Mouse (Mus musculus): ENCODE results near the gene Wdr54. TPM values are rescaled to one million over a fixed set of nuclear protein-coding genes. Genes with fewer than 3 reads are reported as not detected.
A peak's percentile ranks its signal among the peaks of the same experiment; 100 is the strongest.

Gene Wdr54
- polyA plus RNA-seq, 2 experiments, result 0.32 to 0.44 TPM

DNA sequence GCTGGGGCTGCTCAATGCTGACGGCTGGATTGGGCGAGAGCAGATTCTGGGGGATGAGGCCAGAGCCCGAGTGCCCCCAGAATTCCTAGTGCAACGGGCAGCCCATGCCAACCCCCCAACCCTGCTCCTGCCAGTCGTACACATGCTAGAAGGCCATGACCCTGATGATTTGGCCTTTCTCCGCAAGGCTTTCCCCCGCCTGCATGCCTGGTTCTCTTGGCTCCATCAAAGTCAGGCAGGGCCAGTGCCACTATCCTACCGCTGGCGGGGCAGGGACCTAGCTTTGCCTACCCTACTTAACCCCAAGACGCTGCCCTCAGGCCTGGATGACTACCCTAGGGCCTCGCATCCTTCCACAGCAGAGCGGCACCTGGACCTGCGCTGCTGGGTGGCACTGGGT is 38.6 kb downstream of the Wdr54 start:
- Histone ChIP-seq H3K4me3 (ENCODE audit: insufficient read depth in 1 of 2, low read depth in 2 of 2, low read length in 2 of 2) (no peak overlapping the region), H3K9ac (replicated peaks) (no peak overlapping the region), H3K36me3 (replicated peaks; ENCODE audit: control insufficient read depth, insufficient read depth, low read depth) (peaks cover 4% of the 10 kb centered on the region), H3K9me3 (ENCODE audit: control insufficient read depth, low read length) (no peaks in the 10 kb centered on the region), H3K27ac (no peak overlapping the region), H3K4me1 (replicated peaks; ENCODE audit: control insufficient read depth in 2 of 2, insufficient read depth in 2 of 2, low read length in 1 of 2) (peaks cover 18 to 24% of the 10 kb centered on the region in 2 experiments), H3K27me3 (ENCODE audit: control insufficient read depth, insufficient read depth, low read length) (no peaks in the 10 kb centered on the region), H3K4me2 (ENCODE audit: low read depth) (no peak overlapping the region)
- WGBS (ENCODE audit: insufficient replicate concordance), result 84% methylated on average over 13 of the region's 13 CpGs
- TF ChIP-seq CTCF (IDR thresholded peaks at IDR 0.05; ENCODE audit: low read depth) (no peak), EP300 (IDR thresholded peaks at IDR 0.05; ENCODE audit: low read depth) (no peak)
- DNase-seq (ENCODE audit: low read depth in 3 of 3, low spot score in 3 of 3) (no peak), ATAC-seq (ENCODE audit: insufficient read depth) (no peak)

DNA sequence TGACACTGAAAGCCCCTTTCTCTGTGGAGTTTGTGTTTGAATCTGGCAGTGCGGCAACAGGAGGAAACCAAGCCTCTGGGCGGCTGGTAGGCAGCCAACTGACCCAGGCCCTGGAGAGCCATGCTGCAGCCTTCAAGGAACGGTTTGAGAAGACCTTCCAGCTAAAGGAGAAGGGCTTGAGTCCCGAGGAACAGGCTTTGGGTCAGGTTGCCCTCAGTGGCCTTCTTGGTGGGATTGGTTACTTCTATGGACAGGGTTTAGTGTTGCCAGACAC is 39.1 kb downstream of the Wdr54 start:
- ATAC-seq (ENCODE audit: insufficient read depth) (no peak), DNase-seq (ENCODE audit: low read depth in 3 of 3, low spot score in 3 of 3) (no peak)
- no peaks in the 10 kb centered on the region for H3K27me3 ChIP-seq (ENCODE audit: control insufficient read depth, insufficient read depth, low read length)
- peak overlapping the region; percentile 95; the same call in 1 of the 2 replicates for H3K4me2 ChIP-seq (ENCODE audit: low read depth)
- H3K36me3 ChIP-seq (replicated peaks; ENCODE audit: control insufficient read depth, insufficient read depth, low read depth), result peaks cover 4% of the 10 kb centered on the region
- WGBS (ENCODE audit: insufficient replicate concordance), result 76% methylated on average over 4 of the region's 4 CpGs
- no peak overlapping the region for H3K27ac ChIP-seq
- no peak overlapping the region for H3K9ac ChIP-seq (replicated peaks)
- no peak overlapping the region for H3K4me3 ChIP-seq (ENCODE audit: insufficient read depth in 1 of 2, low read depth in 2 of 2, low read length in 2 of 2)
- H3K9me3 ChIP-seq (ENCODE audit: control insufficient read depth, low read length), result no peaks in the 10 kb centered on the region
- TF ChIP-seq EP300 (IDR thresholded peaks at IDR 0.05; ENCODE audit: low read depth) (no peak), CTCF (IDR thresholded peaks at IDR 0.05; ENCODE audit: low read depth) (no peak)
- peaks cover 17 to 20% of the 10 kb centered on the region in 2 experiments for H3K4me1 ChIP-seq (replicated peaks; ENCODE audit: control insufficient read depth in 2 of 2, insufficient read depth in 2 of 2, low read length in 1 of 2)

DNA sequence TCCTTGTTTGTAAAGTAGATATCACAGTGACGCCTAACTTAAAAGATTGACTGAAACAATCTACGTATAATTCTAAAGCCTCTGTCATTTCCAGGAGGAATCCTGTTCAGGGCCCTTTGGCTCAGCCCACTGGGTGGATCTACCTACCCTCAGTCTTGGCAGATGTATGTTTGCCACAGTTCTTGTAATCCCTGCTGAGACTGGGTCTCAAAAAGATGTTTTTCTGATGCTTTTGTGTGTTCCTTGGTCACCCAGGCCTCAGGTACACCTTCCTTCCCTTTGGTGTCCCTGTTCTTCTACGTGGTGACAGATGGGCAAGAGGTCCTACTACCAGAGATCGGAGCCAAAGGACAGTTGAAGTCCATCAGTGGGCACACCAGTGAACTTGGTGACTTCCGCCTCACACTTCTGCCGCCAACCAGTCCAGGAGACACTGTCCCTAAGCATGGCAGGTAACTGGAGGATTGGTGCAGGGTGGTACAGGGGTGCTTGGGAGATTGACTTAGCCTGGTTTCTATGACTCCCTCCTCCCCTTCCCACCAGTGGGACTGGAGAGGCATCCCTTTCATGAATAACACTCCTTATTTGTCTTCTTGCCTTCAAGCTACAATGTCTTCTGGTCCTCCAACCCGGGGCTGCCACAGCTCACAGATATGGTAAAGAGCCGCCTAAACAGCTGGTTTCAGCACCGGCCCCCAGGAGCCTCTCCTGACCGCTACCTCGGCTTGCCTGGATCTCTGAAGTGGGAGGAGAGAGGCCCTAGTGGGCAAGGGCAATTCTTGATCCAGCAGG is 39.6 kb downstream of the Wdr54 start:
- peaks cover 17 to 20% of the 10 kb centered on the region in 2 experiments for H3K4me1 ChIP-seq (replicated peaks; ENCODE audit: control insufficient read depth in 2 of 2, insufficient read depth in 2 of 2, low read length in 1 of 2)
- WGBS (ENCODE audit: insufficient replicate concordance), result 68% methylated on average over 11 of the region's 11 CpGs
- peak overlapping the region; percentile 65 for H3K27ac ChIP-seq

DNA sequence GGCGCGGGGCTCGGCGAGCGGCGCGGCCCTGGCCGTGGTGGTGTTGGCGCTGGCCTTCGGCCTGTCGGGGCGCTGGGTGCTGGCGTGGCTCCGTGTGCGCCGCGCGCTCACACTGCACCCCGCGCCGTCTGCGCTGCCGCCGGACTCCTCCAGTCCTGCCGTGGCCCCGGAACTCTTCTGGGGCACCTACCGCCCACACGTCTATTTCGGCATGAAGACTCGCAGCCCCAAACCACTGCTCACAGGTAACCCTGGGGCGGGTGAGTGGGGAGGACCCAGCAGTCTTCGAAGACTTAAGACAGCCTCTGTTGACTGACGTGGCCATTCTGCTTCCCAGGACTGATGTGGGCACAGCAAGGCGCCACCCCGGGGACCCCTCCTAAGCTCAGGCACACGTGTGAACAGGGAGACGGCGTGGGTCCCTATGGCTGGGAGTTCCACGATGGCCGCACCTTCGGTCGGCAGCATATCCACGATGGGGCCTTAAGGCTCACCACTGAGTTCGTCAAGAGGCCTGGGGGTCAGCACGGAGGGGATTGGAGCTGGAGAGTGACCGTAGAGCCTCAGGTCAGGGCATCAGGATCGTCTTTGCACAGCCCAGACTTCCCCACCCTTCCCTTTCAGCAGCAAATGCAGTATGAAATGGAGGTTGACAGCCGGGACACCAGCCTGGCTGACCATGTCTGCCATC is 40.4 kb downstream of the Wdr54 start:
- Histone ChIP-seq H3K4me3 (ENCODE audit: insufficient read depth in 1 of 2, low read depth in 2 of 2, low read length in 2 of 2) (peak overlapping the region; percentile 82 to 84), H3K36me3 (replicated peaks; ENCODE audit: control insufficient read depth, insufficient read depth, low read depth) (peaks cover 6% of the 10 kb centered on the region), H3K9me3 (ENCODE audit: control insufficient read depth, low read length) (no peaks in the 10 kb centered on the region), H3K27me3 (ENCODE audit: control insufficient read depth, insufficient read depth, low read length) (no peaks in the 10 kb centered on the region), H3K4me2 (ENCODE audit: low read depth) (peak overlapping the region; percentile 95), H3K27ac (peak overlapping the region; percentile 65), H3K9ac (replicated peaks) (peak overlapping the region; percentile 72), H3K4me1 (replicated peaks; ENCODE audit: control insufficient read depth in 2 of 2, insufficient read depth in 2 of 2, low read length in 1 of 2) (peaks cover 18 to 23% of the 10 kb centered on the region in 2 experiments)
- DNase-seq (ENCODE audit: low read depth in 3 of 3, low spot score in 3 of 3), result no peak
- TF ChIP-seq CTCF (IDR thresholded peaks at IDR 0.05; ENCODE audit: low read depth) (0 out of 2 replicates have a peak, but pooled peaks have one; percentile 2), EP300 (IDR thresholded peaks at IDR 0.05; ENCODE audit: low read depth) (no peak)
- peak; percentile 56; the same call in 1 of the 2 replicates for ATAC-seq (ENCODE audit: insufficient read depth)
- under 1% methylated on average over 38 of the region's 48 CpGs for WGBS (ENCODE audit: insufficient replicate concordance)

More for the DNA sequence above, 39.6 kb downstream of the Wdr54 start:
- Histone ChIP-seq H3K27me3 (ENCODE audit: control insufficient read depth, insufficient read depth, low read length) (no peaks in the 10 kb centered on the region), H3K4me3 (ENCODE audit: insufficient read depth in 1 of 2, low read depth in 2 of 2, low read length in 2 of 2) (peak overlapping the region; percentile 82 to 84), H3K36me3 (replicated peaks; ENCODE audit: control insufficient read depth, insufficient read depth, low read depth) (peaks cover 4% of the 10 kb centered on the region), H3K4me2 (ENCODE audit: low read depth) (peak overlapping the region; percentile 95), H3K9ac (replicated peaks) (peak overlapping the region; percentile 72), H3K9me3 (ENCODE audit: control insufficient read depth, low read length) (no peaks in the 10 kb centered on the region)
- DNase-seq (ENCODE audit: low read depth in 3 of 3, low spot score in 3 of 3), result no peak
- ATAC-seq (ENCODE audit: insufficient read depth), result no peak
- no peak for TF ChIP-seq CTCF (IDR thresholded peaks at IDR 0.05; ENCODE audit: low read depth)
- TF ChIP-seq EP300 (IDR thresholded peaks at IDR 0.05; ENCODE audit: low read depth), result no peak
